Mouse (Mus musculus): ENCODE results near the gene Sap30. TPM values are rescaled to one million over a fixed set of nuclear protein-coding genes. Genes with fewer than 3 reads are reported as not detected.
A peak's percentile ranks its signal among the peaks of the same experiment; 100 is the strongest.

Gene Sap30
- polyA plus RNA-seq, 1 experiment from 2014 or later: 13.9 TPM

GRCm38 (mm10) chr8:57491873-57492272, 4.2 kb upstream of the Sap30 start:
- no peaks in the 10 kb centered on the region for H3K27me3 ChIP-seq
- no peak overlapping the region for H3K27ac ChIP-seq (replicated peaks)
- H3K4me2 ChIP-seq: no peak overlapping the region
- H3K4me3 ChIP-seq (replicated peaks): no peak overlapping the region
- no peak overlapping the region for H3K9ac ChIP-seq
- ATAC-seq (ENCODE audit: insufficient read depth): no peak
- no peaks in the 10 kb centered on the region for H3K36me3 ChIP-seq (replicated peaks)
- H3K9me3 ChIP-seq (replicated peaks): no peaks in the 10 kb centered on the region
- H3K4me1 ChIP-seq (replicated peaks): peaks cover 20% of the 10 kb centered on the region
- 30% methylated on average over 4 of the region's 4 CpGs for WGBS (ENCODE audit: insufficient replicate concordance)

GRCm38 (mm10) chr8:57489896-57490295, 2.2 kb upstream of the Sap30 start:
- H3K9ac ChIP-seq: no peak overlapping the region
- H3K4me3 ChIP-seq (replicated peaks): no peak overlapping the region
- H3K4me1 ChIP-seq (replicated peaks): peaks cover 31% of the 10 kb centered on the region
- no peak overlapping the region for H3K27ac ChIP-seq (replicated peaks)
- no peaks in the 10 kb centered on the region for H3K27me3 ChIP-seq
- H3K36me3 ChIP-seq (replicated peaks): no peaks in the 10 kb centered on the region
- H3K4me2 ChIP-seq: no peak overlapping the region
- no peaks in the 10 kb centered on the region for H3K9me3 ChIP-seq (replicated peaks)
- no peak for ATAC-seq (ENCODE audit: insufficient read depth)

GRCm38 (mm10) chr8:57489366-57489765, 1.7 kb upstream of the Sap30 start:
- Histone ChIP-seq H3K4me1 (replicated peaks) (peaks cover 31% of the 10 kb centered on the region), H3K4me3 (replicated peaks) (no peak overlapping the region), H3K4me2 (peak overlapping the region; percentile 97; the same call in 1 of the 2 replicates), H3K9me3 (replicated peaks) (no peaks in the 10 kb centered on the region), H3K36me3 (replicated peaks) (no peaks in the 10 kb centered on the region), H3K27me3 (no peaks in the 10 kb centered on the region), H3K27ac (replicated peaks) (peak overlapping the region; percentile 96), H3K9ac (no peak overlapping the region)
- ATAC-seq (ENCODE audit: insufficient read depth): no peak
- WGBS (ENCODE audit: insufficient replicate concordance): 91% methylated on average over 1 of the region's 1 CpGs

GRCm38 (mm10) chr8:57488312-57488765, 679 bp upstream of the Sap30 start:
- Histone ChIP-seq H3K27me3 (no peaks in the 10 kb centered on the region), H3K36me3 (replicated peaks) (no peaks in the 10 kb centered on the region), H3K9me3 (replicated peaks) (no peaks in the 10 kb centered on the region), H3K4me3 (replicated peaks) (peak overlapping the region; percentile 97), H3K4me2 (peak overlapping the region; percentile 97), H3K9ac (peak overlapping the region; percentile 74), H3K4me1 (replicated peaks) (peaks cover 31% of the 10 kb centered on the region), H3K27ac (replicated peaks) (peak overlapping the region; percentile 96)
- WGBS (ENCODE audit: insufficient replicate concordance): under 1% methylated on average over 25 of the region's 25 CpGs
- peak; percentile 32 for ATAC-seq (ENCODE audit: insufficient read depth)

GRCm38 (mm10) chr8:57486491-57487440, 894 bp downstream of the Sap30 start:
- peak overlapping the region; percentile 96 for H3K27ac ChIP-seq (replicated peaks)
- peak; percentile 55 for ATAC-seq (ENCODE audit: insufficient read depth)
- peaks cover 10% of the 10 kb centered on the region for H3K36me3 ChIP-seq (replicated peaks)
- H3K27me3 ChIP-seq: no peaks in the 10 kb centered on the region
- peak overlapping the region; percentile 89 for H3K9ac ChIP-seq
- H3K4me2 ChIP-seq: peak overlapping the region; percentile 97
- H3K4me3 ChIP-seq (replicated peaks): peak overlapping the region; percentile 97
- whole genome bisulfite sequencing (ENCODE audit: insufficient replicate concordance): under 1% methylated on average over 54 of the region's 54 CpGs
- H3K9me3 ChIP-seq (replicated peaks): no peaks in the 10 kb centered on the region
- peaks cover 31% of the 10 kb centered on the region for H3K4me1 ChIP-seq (replicated peaks)

- H3K4me1 ChIP-seq (replicated peaks): peaks cover 4% of the 10 kb centered on the region
- H3K4me3 ChIP-seq (replicated peaks): no peak overlapping the region
- H3K36me3 ChIP-seq (replicated peaks): peaks cover 13% of the 10 kb centered on the region
- H3K27ac ChIP-seq (replicated peaks): no peak overlapping the region
- no peaks in the 10 kb centered on the region for H3K9me3 ChIP-seq (replicated peaks)
- H3K9ac ChIP-seq: no peak overlapping the region
- H3K27me3 ChIP-seq: no peaks in the 10 kb centered on the region
- H3K4me2 ChIP-seq: no peak overlapping the region
- no peak for ATAC-seq (ENCODE audit: insufficient read depth)
- 66% methylated on average over 4 of the region's 4 CpGs for WGBS (ENCODE audit: insufficient replicate concordance)
Measured at GRCm38 (mm10) chr8:57480606-57481005, 7.1 kb downstream of the Sap30 start.

GRCm38 (mm10) chr8:57479700-57480099, 8.0 kb downstream of the Sap30 start:
- 75% methylated on average over 8 of the region's 8 CpGs for WGBS (ENCODE audit: insufficient replicate concordance)

GRCm38 (mm10) chr8:57478406-57478805, 9.3 kb downstream of the Sap30 start:
- Histone ChIP-seq H3K4me2 (no peak overlapping the region), H3K9me3 (replicated peaks) (no peaks in the 10 kb centered on the region), H3K36me3 (replicated peaks) (peaks cover 13% of the 10 kb centered on the region), H3K9ac (no peak overlapping the region), H3K4me3 (replicated peaks) (no peak overlapping the region), H3K27ac (replicated peaks) (no peak overlapping the region), H3K4me1 (replicated peaks) (no peaks in the 10 kb centered on the region), H3K27me3 (no peaks in the 10 kb centered on the region)
- 26% methylated on average over 3 of the region's 3 CpGs for WGBS (ENCODE audit: insufficient replicate concordance)
- no peak for ATAC-seq (ENCODE audit: insufficient read depth)

More at GRCm38 (mm10) chr8:57479700-57480099, 8.0 kb downstream of the Sap30 start:
- H3K9ac ChIP-seq: no peak overlapping the region
- peaks cover 13% of the 10 kb centered on the region for H3K36me3 ChIP-seq (replicated peaks)
- no peak overlapping the region for H3K27ac ChIP-seq (replicated peaks)
- H3K27me3 ChIP-seq: no peaks in the 10 kb centered on the region
- no peaks in the 10 kb centered on the region for H3K9me3 ChIP-seq (replicated peaks)
- no peak for ATAC-seq (ENCODE audit: insufficient read depth)
- no peaks in the 10 kb centered on the region for H3K4me1 ChIP-seq (replicated peaks)
- H3K4me3 ChIP-seq (replicated peaks): no peak overlapping the region
- no peak overlapping the region for H3K4me2 ChIP-seq

- Histone ChIP-seq H3K9ac (no peak overlapping the region), H3K4me1 (replicated peaks) (no peaks in the 10 kb centered on the region), H3K36me3 (replicated peaks) (no peaks in the 10 kb centered on the region), H3K27ac (replicated peaks) (no peak overlapping the region), H3K4me2 (no peak overlapping the region), H3K4me3 (replicated peaks) (no peak overlapping the region), H3K9me3 (replicated peaks) (no peaks in the 10 kb centered on the region), H3K27me3 (no peaks in the 10 kb centered on the region)
- WGBS (ENCODE audit: insufficient replicate concordance): 53% methylated on average over 6 of the region's 6 CpGs
- no peak for ATAC-seq (ENCODE audit: insufficient read depth)
Measured at GRCm38 (mm10) chr8:57473751-57474150, 13.9 kb downstream of the Sap30 start.

- Histone ChIP-seq H3K9me3 (replicated peaks) (no peaks in the 10 kb centered on the region), H3K4me3 (replicated peaks) (no peak overlapping the region), H3K27me3 (no peaks in the 10 kb centered on the region), H3K36me3 (replicated peaks) (no peaks in the 10 kb centered on the region), H3K4me1 (replicated peaks) (no peaks in the 10 kb centered on the region), H3K9ac (no peak overlapping the region), H3K4me2 (no peak overlapping the region), H3K27ac (replicated peaks) (no peak overlapping the region)
- WGBS (ENCODE audit: insufficient replicate concordance): 73% methylated on average over 5 of the region's 5 CpGs
- ATAC-seq (ENCODE audit: insufficient read depth): no peak
Measured at GRCm38 (mm10) chr8:57470863-57471262, 16.8 kb downstream of the Sap30 start.

- no peaks in the 10 kb centered on the region for H3K9me3 ChIP-seq (replicated peaks)
- no peaks in the 10 kb centered on the region for H3K27me3 ChIP-seq
- H3K9ac ChIP-seq: no peak overlapping the region
- no peak for ATAC-seq (ENCODE audit: insufficient read depth)
- H3K4me3 ChIP-seq (replicated peaks): no peak overlapping the region
- H3K36me3 ChIP-seq (replicated peaks): no peaks in the 10 kb centered on the region
- H3K4me1 ChIP-seq (replicated peaks): no peaks in the 10 kb centered on the region
- H3K27ac ChIP-seq (replicated peaks): no peak overlapping the region
- 40% methylated on average over 5 of the region's 5 CpGs for WGBS (ENCODE audit: insufficient replicate concordance)
- no peak overlapping the region for H3K4me2 ChIP-seq
Measured at GRCm38 (mm10) chr8:57468624-57469023, 19.0 kb downstream of the Sap30 start.
